Mouse (Mus musculus): Measurements from ENCODE around the gene Rgl1.

Rgl1 gene

DNA sequence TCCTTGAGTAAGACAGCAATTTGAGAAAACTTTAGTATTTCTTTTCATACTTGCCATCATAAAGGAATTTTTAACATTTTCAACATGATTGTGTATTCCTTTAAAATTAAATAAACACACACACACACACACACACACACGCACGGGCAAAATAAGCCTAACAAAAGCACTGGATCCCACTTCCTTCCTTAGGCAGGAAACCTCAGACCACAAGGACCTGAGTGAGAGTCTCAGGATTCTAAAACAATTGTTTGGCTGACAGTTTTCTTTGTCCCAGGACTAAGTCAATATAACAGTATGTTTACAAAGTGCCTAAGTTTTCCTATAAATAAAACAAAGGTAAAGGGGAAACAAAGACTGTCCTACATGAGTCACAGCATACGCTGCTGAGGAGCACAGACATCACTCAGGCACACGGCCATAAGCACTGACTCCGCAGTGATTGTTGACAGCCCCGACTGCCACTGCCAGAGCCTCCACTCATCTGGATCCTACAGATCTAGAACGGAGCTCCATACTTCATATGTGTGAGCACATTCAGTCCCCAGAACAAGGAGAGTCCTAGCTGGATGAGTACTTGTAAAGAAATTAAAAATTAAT is 180.7 kb downstream of the Rgl1 start:
- no peak for ATAC-seq (ENCODE audit: low TSS enrichment)

DNA sequence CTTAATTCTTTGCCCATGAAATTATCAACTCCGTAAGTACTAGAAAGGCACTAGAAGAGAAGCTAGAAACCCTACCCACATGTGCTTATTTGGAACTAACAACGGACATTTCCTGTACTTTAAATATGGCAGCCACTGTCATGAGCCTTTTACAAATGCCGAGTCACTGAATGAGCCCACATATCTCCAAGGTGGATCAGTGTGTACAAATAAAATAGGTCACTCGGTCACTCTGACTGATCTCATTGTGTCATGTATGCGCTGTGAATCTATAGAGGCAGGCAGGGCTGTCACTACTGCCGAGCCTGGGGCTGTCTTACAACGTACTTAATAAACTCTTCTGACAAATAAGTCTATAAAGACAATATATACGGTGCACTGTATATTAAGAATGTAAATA is 181.2 kb downstream of the Rgl1 start:
- no peak for ATAC-seq (ENCODE audit: low TSS enrichment)

DNA sequence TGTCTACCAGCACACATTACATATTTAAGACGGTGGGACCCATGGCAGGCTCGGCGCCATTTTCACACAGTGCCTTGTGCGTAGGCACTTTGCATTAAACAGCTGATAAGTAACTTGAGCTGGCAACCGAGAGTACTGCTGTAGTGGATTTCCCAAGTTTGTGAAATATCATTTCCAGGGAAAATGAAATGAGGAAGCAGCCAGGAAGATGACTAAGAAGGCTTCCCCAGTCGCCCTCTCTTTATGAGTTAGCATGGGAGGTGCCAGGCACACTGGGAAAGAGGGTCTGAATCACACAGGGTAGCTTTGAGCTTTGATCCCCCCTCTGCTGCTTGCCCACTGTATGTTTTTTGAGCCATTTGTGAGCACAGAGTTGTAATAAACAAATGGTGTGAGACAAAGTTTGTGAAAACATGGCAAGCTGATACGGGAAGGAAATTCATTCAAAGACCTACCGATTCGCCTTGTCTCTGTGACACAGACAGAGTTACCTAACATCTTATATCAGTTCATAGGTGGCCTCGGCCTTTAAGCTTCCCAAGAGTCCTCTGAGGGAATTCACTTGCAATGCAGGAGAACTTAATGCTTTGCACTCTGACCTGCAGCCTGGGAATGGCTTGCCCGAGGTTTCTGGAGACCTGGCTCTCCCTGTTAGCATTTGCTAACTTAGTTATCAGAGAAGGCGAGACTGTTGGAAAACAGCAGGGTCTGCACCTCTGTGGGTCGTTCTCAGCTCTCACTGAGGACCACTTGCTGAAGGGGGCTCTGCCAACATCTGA is 184.8 kb downstream of the Rgl1 start:
- ATAC-seq (ENCODE audit: low TSS enrichment) = peak; percentile 62

DNA sequence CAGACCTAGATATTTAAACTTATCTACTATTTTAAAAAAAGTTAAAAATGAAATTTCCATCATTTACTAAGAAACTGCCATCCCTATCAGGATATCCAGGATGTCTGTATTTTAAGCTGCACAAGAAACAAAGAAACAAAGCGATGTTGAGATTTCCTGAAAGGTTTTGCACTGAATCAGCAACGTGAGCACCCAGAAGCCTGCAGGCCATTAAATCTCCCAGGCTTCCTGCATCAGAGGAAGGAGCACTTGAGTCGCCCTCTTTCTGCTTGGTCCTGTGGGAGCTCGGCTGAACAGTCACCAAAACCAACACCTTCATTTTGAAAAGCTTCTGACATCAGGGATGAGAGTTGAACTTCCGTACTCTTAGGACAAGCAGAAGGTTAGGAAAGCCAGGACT is 187.2 kb downstream of the Rgl1 start:
- ATAC-seq (ENCODE audit: low TSS enrichment) = no peak

DNA sequence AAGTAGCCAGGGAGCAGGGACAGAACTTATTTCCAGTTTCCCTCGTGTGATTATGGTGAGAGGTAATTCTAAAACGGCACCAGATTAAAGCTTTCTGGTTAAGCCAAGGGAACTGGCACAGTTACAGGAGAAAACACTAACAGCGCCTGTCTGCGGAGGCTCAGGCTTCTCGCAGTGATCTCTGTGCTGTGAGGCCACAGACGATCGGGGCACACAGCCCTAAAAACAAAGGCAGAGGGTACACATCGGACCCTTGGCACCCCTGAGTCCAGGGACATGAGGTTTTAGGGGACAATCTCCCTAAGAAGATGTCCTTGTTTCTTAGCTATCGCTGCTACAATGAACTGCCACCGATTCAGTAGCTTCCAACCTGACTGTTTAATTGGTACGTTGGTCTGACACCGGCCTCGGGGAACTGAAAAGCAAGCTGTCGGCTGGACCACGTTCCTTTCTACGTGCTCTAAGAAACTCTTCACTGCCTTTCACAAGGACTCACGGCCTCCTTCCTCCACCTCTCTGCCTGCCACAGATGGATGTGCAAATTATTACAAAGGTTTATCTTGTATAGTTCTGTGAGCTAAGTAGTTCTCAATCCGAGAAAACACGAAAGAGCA is 187.9 kb downstream of the Rgl1 start:
- no peak for ATAC-seq (ENCODE audit: low TSS enrichment)

DNA sequence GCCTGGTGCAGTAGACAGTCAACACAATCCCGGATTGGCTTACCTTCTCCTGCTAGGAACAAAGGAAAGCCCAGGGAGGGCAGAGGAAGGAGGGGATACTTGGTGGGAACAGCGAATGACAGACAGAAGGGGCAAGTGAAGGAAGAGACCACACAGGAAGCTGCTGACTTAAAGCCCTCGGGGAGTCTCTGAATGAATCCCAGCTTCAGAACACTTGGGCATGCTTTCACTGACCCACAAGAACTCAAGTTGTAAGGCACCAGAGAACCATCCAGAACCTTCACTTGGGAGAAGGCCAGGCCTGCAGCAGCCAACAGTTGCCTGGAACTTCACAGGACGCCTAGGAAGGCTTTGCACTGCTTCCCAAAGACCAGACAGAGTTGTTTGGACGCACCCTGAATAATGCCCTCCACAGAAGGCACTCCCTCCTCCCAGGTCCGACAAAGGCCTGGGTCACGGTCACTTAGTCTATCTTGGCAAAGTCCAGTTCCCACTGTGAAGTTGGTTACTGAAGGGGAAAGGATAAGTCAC is 189.5 kb downstream of the Rgl1 start:
- no peak for ATAC-seq (ENCODE audit: low TSS enrichment)

DNA sequence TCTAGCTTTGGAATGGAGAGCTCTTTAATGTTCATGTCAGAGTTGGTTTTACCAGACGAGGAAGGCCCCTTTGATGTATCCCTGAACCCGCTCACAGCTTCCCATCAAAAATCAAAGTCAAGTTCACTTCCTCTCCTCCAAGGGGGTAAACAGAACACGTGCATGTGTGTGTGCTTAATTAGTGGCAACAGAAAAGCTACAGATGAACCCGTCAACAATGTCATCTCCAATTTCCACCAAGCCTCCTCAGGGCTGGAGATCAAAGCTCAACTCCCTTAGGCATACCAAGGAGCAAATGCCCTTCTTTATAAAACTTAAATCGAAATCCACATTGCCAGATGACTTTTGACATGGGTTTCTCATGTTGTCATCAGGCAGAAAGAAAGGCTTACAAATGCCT is 191.1 kb downstream of the Rgl1 start:
- no peak for ATAC-seq (ENCODE audit: low TSS enrichment)

DNA sequence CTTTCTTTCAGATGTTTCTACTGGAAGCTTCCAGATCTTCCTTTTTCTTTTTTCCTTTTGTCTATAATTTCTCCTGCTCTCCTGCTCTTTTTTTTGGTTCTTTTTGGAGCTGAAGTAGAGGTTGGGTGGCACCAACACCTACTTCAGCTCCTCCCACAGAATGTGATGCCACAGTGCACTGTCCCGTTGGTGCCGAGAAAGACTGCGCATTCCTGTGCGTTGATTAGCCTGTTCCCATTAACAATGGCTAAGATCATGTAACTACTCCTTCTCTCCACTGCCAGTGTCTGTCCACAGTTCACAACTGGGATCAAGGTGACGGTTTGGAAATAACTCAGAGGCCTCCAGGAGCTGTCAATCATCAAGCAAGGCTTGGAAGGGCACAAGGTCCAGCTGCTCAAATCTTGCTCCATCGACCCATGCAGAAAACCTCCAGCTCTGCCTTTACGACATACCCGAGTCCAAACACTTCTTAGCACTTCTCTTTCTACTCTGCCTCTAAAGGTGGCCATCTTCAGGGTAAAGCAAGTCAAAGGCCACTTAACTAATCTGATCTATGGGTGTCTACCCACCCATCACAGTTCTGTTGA is 192.6 kb downstream of the Rgl1 start:
- no peak for ATAC-seq (ENCODE audit: low TSS enrichment)

DNA sequence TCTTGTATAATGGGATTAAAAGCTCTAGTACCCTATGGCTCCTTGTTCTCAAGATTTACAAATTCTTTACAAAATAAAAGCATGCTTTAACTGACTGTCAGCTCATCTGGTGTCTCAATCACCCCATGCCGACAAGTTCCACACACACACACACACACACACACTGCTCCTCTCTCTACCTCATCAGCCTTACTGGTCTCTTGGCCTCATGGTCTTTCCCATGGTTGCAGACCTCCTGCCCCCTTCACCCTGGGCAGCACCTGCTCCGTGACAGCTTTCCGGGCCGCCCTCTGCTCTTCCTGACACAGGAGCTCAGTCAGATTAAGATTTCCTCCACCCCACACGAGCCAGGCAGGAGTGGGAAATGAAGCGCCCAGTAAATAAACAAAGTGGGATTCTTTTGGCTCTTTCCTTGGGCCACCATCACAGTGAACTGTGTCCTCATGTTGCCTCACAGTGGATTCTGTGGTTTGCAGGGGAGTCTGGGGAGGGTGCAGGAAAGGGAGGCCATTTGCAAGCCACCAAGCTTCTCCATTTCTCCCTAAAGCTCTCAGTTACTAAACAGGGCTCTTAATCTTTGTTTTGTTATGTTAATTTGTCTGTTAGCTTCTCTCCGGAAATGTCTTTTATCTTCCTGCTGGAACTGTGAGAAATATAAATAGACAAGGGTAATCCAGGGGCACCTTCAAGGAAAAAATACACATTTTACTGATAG is 193.2 kb downstream of the Rgl1 start:
- no peak for ATAC-seq (ENCODE audit: low TSS enrichment)

DNA sequence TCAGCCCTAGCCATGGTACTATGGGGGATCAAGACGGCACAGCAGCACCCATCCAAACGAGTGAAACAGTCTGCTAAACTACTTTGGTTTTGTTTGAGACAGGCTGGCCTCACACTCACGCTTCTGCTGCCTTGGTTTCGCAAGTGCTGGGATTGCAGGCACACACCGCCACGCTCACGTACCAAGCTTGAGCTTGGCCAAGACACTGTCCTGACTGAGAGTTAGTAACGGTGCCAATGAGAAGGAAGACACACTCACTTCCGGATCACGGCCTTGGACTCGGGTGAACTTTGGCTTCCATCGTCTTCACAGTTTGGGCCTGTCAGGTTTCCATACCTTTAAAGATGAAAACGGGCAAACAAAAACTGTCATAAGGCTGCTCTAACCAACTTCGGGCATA is 194.8 kb downstream of the Rgl1 start:
- no peak for ATAC-seq (ENCODE audit: low TSS enrichment)

DNA sequence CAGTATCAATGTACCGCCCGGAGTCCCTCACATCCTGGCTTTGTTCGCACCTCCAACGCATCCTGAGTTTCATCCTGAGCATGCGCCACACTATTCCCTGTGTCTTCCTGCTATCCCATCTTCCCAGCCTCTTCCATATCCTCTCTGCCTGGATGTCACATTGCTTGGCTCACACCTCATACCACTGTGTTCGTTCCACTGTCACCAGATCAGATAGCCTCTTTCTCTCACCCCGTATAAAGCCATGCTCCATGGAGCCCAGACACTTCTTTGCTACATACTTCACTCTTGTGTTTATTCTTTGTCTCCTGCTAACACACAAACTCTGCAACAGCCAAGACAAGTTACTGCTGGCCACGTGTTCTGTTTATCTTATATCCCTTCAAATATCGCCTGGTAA is 195.5 kb downstream of the Rgl1 start:
- ATAC-seq (ENCODE audit: low TSS enrichment) = no peak

DNA sequence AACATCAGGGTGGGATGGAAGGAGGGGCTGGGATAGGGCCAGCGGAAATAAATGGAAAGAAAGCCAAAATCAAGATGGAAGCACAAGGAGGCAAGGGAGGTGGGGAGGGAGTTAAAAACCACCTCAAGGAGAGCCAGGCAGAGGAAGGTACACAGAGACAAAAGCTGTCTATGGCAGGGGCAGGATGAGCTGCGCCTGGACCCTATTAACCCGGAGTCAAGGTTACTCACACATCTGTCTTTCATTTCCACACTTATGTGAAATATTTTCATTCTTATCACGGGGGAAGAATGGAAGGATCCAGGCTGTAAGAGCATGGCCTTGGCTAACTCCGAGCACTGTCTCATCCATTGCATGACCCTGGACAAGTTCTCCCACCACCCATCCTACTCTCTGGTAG is 202.9 kb downstream of the Rgl1 start:
- no peak for ATAC-seq (ENCODE audit: low TSS enrichment)

DNA sequence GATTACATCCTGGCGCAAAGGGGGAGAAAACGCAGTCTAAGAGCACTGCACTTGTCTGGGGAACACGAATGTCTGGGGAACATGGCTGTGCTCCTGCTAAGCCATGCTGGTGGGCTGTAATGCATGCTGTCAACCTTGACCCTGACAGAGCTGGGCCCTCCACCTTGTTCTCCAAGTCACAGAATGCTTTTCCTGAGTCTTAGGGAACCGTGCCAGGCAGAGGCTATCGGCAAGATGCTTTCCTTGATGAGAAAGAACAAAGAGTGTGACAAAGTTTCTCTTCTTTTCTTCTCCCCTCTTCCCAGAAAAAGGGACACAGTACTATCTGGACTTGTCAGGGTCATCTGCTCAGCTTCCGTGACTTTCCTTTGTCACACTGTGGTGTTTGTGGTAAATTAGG is 203.3 kb downstream of the Rgl1 start:
- ATAC-seq (ENCODE audit: low TSS enrichment) = no peak

DNA sequence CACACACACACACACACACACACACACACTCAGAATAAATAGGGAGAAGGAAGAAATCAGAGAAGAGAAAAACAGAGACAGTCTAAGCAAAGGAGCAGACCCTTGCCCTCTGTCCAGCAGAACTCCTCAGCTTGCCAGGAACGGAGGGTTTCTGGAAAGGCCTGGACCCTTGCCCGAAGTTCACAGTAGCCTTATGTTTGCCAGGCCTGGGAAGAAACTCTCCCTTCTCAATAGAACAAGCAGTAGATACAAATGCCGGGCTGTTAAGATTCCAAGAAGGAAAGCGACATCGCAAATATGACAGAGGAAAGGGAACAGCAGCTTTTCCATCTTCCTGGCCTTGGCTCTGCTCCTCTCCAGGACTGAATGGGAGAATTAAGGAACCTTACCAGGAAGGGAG is 205.7 kb downstream of the Rgl1 start:
- 0 out of 2 replicates have a peak, but pooled peaks have one; percentile 8 for ATAC-seq (ENCODE audit: low TSS enrichment)

DNA sequence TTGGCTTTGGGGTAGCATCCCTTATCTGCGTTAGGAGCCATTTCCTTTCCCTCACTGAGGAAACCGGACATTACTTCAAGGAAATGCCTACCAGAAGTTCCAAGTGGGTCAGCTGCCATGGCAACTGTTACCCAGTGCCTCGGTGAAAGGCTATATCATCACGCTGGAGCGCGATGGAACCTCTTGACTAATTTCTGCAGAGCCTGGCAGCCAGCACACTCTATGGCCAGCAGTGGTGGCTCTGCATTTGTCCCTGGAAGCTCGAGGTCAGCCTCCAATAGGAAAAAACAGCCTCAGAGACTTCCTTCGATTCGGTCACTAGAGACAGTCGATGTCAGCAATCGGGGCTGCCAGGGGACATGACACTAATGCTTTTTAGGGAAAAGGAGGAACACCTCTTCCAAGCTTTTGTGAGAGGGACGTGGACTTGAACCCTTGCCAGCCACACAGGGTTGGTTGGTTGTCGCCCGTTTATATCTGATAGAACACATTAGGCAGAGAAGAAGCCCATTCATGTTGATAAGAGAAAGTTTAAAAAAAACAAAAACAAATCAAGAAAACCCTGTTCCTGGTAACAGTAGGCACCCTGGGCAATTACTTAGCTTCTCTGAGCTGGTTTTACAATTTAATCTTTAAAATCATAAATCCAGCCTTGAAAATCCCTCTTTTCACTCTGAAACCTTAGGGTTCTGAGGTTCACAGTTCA is 209.4 kb downstream of the Rgl1 start:
- 0 out of 2 replicates have a peak, but pooled peaks have one; percentile 18 for ATAC-seq (ENCODE audit: low TSS enrichment)

DNA sequence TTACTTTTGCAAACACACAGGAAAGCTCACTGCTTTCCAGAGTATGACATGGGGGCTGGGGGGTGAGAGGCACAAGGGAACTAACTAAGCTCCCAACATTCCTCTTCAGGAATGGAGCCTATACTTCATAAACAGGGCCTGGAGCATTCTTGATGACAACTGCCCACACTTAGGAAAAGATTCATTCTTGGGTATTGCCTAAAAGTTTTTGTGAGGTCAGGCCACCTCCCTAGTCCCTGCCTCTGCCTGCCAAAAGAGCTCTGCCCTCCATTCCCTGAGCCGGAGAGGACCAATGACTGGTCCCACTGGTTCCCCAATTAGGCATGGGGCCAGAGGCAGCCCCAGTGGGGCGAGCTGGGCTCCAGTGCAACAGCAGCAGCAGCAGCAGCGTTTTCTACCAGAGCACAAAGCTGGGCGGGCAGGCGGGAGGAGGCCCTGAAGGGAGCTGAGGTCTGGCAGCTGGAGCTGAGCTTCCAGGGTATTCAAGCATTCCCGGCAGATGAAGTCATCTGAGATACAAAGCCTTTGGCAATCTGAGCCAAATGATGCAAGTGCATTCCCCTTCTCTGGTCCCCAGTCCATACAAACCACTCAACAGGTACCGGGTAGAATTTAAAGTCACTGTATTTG is 210.1 kb downstream of the Rgl1 start:
- peak; percentile 36 for ATAC-seq (ENCODE audit: low TSS enrichment)

DNA sequence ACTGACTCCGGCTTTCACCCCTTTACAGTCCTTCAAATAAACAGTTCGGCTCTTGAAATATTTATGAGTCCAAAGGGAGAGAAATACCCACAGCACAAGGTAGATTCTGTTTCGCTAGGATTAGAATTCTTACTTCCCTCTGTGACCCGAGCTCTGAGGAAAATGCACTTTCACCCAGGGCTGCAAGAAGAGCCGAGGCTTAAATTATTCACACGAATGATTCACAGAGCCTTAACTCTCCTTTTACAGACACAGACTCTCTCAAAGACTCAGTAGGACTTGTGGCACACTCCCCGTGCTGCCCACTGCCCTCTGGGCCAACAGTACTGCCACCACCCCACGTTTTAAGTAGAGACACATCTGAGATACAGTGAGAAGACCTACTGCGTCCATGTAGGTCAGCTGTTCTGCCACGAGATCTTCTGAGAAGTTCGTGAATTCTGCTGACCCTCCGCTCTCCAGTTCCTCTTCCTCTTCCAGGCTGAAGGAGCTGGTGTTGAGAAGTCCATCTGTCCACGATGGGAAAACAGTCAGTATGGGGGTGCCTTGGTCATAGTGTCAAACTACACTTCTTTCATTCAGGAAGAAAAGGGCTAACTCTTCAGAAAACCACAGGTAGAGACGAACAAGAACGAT is 212.1 kb downstream of the Rgl1 start:
- no peak for ATAC-seq (ENCODE audit: low TSS enrichment)

DNA sequence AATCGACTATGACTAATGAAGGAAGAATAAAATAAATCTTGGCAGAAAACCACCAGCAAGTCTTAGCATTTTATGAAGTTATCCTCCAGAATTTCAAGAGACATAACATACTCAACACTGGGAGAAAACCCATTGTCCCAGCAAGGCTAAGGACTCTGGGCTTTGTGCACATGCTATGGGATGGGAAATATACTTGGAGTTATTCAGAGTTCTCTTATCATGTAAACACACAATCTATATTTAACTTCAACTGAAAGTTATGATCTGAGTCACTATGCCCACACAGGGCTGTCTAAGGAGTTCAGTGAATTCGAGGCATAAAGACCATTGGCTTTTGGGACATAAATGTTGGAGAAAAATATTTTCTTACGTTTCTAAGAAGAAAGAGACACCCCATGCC is 215.2 kb downstream of the Rgl1 start:
- ATAC-seq (ENCODE audit: low TSS enrichment) = peak; percentile 32; the same call in 1 of the 2 replicates

DNA sequence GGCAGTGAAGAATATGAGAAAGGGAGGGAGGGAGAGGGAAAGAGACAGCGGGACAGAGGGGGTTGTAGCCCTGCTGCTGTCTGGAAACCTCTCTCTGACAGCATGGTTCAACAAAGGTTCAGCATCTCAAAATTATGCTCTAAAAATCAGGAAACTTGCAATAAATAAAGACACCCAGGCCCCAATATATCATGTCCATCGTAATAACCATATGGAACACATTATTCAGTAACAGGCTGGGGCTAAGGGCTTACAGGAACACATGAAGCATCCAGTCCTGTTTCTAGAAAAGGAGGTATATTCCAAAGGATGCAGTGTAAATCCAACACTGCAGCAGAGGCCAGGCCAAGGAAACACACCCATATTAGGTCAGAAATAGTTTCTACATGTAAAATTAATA is 215.6 kb downstream of the Rgl1 start:
- ATAC-seq (ENCODE audit: low TSS enrichment) = no peak

DNA sequence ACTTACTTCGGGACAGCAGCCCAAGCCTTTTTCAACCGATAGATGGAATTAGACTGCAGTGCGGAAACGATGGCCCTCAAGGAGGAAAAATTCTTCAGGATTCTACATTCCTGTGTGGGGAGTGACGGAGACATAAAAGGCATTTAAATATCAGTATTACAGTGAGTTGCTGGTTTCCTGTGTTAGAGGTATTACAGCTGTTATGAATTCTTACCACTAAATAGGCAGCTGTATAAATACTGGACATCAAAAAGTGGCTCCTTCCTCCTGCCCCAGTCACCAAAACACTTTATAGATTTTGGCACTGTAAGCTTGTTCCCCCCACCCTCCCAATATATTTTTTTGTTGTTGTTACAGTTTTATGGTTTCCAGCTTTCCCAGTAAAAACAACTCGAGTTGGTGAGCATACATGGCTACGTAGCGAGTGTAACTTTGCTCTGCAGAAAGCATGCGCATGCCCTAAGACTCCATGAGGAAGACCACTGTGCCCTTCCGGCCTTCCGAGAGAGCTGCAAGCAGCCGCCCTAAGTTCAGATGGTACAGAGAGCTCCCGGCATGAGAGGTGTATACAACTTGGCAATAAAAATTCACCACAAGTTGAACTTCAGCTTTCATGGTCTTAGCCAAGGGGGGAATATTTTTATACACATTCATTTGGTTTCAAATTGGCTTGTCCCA is 217.0 kb downstream of the Rgl1 start:
- ATAC-seq (ENCODE audit: low TSS enrichment) = no peak
